ENCODE assay signal across 8 mouse cellular contexts in the genomic region with DNA sequence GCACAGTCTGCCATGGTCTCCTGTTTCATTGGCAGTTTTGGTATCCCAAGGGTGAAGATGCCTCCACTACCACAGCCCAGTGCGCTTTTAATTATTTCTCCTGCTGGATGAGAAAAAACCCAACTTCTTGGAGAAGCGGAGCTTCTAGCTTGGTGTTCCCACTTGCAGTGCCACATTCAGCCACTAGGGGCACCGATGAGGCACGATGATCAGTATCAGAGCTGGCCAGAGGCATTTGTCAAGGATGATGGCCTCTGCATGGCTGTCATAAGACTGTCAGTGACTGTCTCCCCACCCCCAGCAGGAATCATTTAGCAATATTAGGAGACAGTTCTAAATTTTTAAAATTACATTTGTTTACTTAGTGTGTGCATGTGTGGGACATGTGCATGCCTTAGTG. TPM values are rescaled to one million over a fixed set of nuclear protein-coding genes. Genes with fewer than 3 reads are reported as not detected.
DNase-seq lines count a peak whose midpoint lies in the region; ATAC-seq and TF ChIP-seq lines count a peak whose summit lies in the region.

No protein-coding gene starts in this region.

- H3K36me3 ChIP-seq in MEL (ENCODE audit: control insufficient read depth in 1 of 2, insufficient read depth in 2 of 2, low read length in 2 of 2), result peaks cover 0 to 22% of the 10 kb centered on the region in 2 experiments; a peak in 2 of 4 replicates
- no peaks in the 10 kb centered on the region for H3K36me3 ChIP-seq in forebrain, embryonic 16.5 days (ENCODE audit: control insufficient read depth, insufficient read depth)
- H3K36me3 ChIP-seq in hindbrain, embryonic 11.5 days (ENCODE audit: control insufficient read depth, insufficient read depth, low read length), result no peaks in the 10 kb centered on the region

- DNase-seq in MEL (ENCODE audit: low read depth, low spot score), result peak; percentile 88
- peak; percentile 87 to 89 for DNase-seq in cerebellum, adult 18-20 months
- peak; percentile 87 for DNase-seq in hindbrain, embryonic 11.5 days (ENCODE audit: low spot score)
- DNase-seq in layer of hippocampus, postnatal 14 days (ENCODE audit: low spot score in 2 of 2), result peak; percentile 80 to 84
- peak; percentile 91 for DNase-seq in lung, postnatal 10 days
- peak; percentile 90 for DNase-seq in retina, embryonic 14.5 days (ENCODE audit: low spot score)
- DNase-seq in thymus, postnatal 4 days, result peak; percentile 90

- peak; percentile 82 to 99 (median 83) for TF ChIP-seq CTCF in MEL (IDR thresholded peaks at IDR 0.05 in 2 of 3, conservative IDR thresholded peaks at IDR 0.05 in 1 of 3; ENCODE audit: control insufficient read depth in 1 of 3, insufficient read depth in 1 of 3, low read depth in 2 of 3, low read length in 3 of 3, poor library complexity in 1 of 3, severe bottlenecking in 1 of 3)

- H3K79me2 ChIP-seq in MEL (ENCODE audit: control insufficient read depth, insufficient read depth, low read length, poor library complexity), result no peaks in the 10 kb centered on the region

- peak; percentile 40; the same call in 1 of the 2 replicates for ATAC-seq in forebrain, embryonic 16.5 days
- ATAC-seq in hindbrain, embryonic 11.5 days (ENCODE audit: low FRiP score), result peak; percentile 38; the same call in 1 of the 2 replicates

- H3K9me3 ChIP-seq in MEL (replicated peaks; ENCODE audit: insufficient read depth, low read length), result no peaks in the 10 kb centered on the region
- no peaks in the 10 kb centered on the region for H3K9me3 ChIP-seq in forebrain, embryonic 16.5 days (ENCODE audit: control insufficient read depth, low read length)
- no peaks in the 10 kb centered on the region for H3K9me3 ChIP-seq in hindbrain, embryonic 11.5 days (ENCODE audit: control insufficient read depth, low read length)

- no peak for TF ChIP-seq POLR2A in MEL (IDR thresholded peaks at IDR 0.05; ENCODE audit: control insufficient read depth in 1 of 2, insufficient read depth in 1 of 2, low read depth in 1 of 2, low read length in 2 of 2, poor library complexity in 1 of 2)

- no peak overlapping the region for H3K4me2 ChIP-seq in forebrain, embryonic 16.5 days (ENCODE audit: low read length)
- no peak overlapping the region for H3K4me2 ChIP-seq in hindbrain, embryonic 11.5 days (replicated peaks; ENCODE audit: low read depth, low read length)

- WGBS in forebrain, embryonic 16.5 days, result 19% methylated on average over 4 of the region's 4 CpGs
- 17% methylated on average over 4 of the region's 4 CpGs for WGBS in hindbrain, embryonic 11.5 days

- peak in 1 of 2 experiments; percentile 23; a peak in 1 of 4 replicates for TF ChIP-seq EP300 in MEL (IDR thresholded peaks at IDR 0.05; ENCODE audit: low read depth in 1 of 2, low read length in 2 of 2)

- no peaks in the 10 kb centered on the region for H3K27me3 ChIP-seq in MEL (ENCODE audit: control insufficient read depth in 1 of 2, insufficient read depth in 2 of 2, low read length in 2 of 2)
- H3K27me3 ChIP-seq in forebrain, embryonic 16.5 days (replicated peaks; ENCODE audit: control insufficient read depth, insufficient read depth, low read length), result no peaks in the 10 kb centered on the region
- no peaks in the 10 kb centered on the region for H3K27me3 ChIP-seq in hindbrain, embryonic 11.5 days (ENCODE audit: control insufficient read depth, insufficient read depth, low read length)

- TF ChIP-seq RAD21 in MEL (IDR thresholded peaks at IDR 0.05; ENCODE audit: low read depth, low read length), result peak; percentile 29

- H3K9ac ChIP-seq in MEL (ENCODE audit: control insufficient read depth, low read depth, low read length, poor library complexity, severe bottlenecking), result peak overlapping the region; percentile 21
- no peak overlapping the region for H3K9ac ChIP-seq in forebrain, embryonic 16.5 days (replicated peaks; ENCODE audit: low read depth, low read length)
- no peak overlapping the region for H3K9ac ChIP-seq in hindbrain, embryonic 11.5 days (ENCODE audit: low read depth, low read length)

- peak overlapping the region; percentile 10 to 67; a peak in 2 of 4 replicates for H3K4me3 ChIP-seq in MEL (ENCODE audit: control insufficient read depth in 1 of 2, insufficient read depth in 1 of 2, low read depth in 2 of 2, low read length in 2 of 2)
- no peak overlapping the region for H3K4me3 ChIP-seq in forebrain, embryonic 16.5 days (replicated peaks; ENCODE audit: low read length)
- no peak overlapping the region for H3K4me3 ChIP-seq in hindbrain, embryonic 11.5 days (ENCODE audit: low read depth, low read length)

- peak overlapping the region; percentile 82 for H3K27ac ChIP-seq in MEL (ENCODE audit: control insufficient read depth, low read depth, low read length)
- no peak overlapping the region for H3K27ac ChIP-seq in forebrain, embryonic 16.5 days (ENCODE audit: low read length)
- no peak overlapping the region for H3K27ac ChIP-seq in hindbrain, embryonic 11.5 days (ENCODE audit: low read depth, low read length)

- peaks cover 22 to 36% of the 10 kb centered on the region in 2 experiments for H3K4me1 ChIP-seq in MEL (ENCODE audit: control insufficient read depth in 1 of 2, insufficient read depth in 2 of 2, low read length in 2 of 2)
- peaks cover 6% of the 10 kb centered on the region; the same call in 1 of the 2 replicates for H3K4me1 ChIP-seq in forebrain, embryonic 16.5 days (replicated peaks; ENCODE audit: control insufficient read depth, insufficient read depth, low read length)
- H3K4me1 ChIP-seq in hindbrain, embryonic 11.5 days (replicated peaks; ENCODE audit: control insufficient read depth, insufficient read depth, low read length), result no peaks in the 10 kb centered on the region

TF ChIP-seq in MEL, 35 proteins besides CTCF, POLR2A, EP300 and RAD21 (continues in another document):
- TF ChIP-seq ZMIZ1 (IDR thresholded peaks at IDR 0.05; ENCODE audit: low read depth, low read length), result no peak
- no peak for TF ChIP-seq POLR2AphosphoS5 (IDR thresholded peaks at IDR 0.05; ENCODE audit: borderline replicate concordance, low read depth, low read length)
- TF ChIP-seq TAL1 (IDR thresholded peaks at IDR 0.05; ENCODE audit: low read length), result no peak
- TF ChIP-seq MAFK (IDR thresholded peaks at IDR 0.05; ENCODE audit: borderline replicate concordance, low read depth, low read length), result no peak
- TF ChIP-seq MXI1 (IDR thresholded peaks at IDR 0.05; ENCODE audit: low read depth, low read length), result no peak; the same call in none of the 2 replicates
- no peak for TF ChIP-seq ZNF384 (IDR thresholded peaks at IDR 0.05; ENCODE audit: low read depth, low read length)
- 0 out of 2 replicates have a peak, but pooled peaks have one; percentile 28 for TF ChIP-seq RCOR1 (IDR thresholded peaks at IDR 0.05; ENCODE audit: low read depth, low read length)
- peak; percentile 14; the same call in 1 of the 2 replicates for TF ChIP-seq NELFE (IDR thresholded peaks at IDR 0.05; ENCODE audit: low read depth, low read length)
- peak; percentile 32 for TF ChIP-seq SIN3A (IDR thresholded peaks at IDR 0.05; ENCODE audit: low read length)
- no peak for TF ChIP-seq MEF2A (IDR thresholded peaks at IDR 0.05; ENCODE audit: extremely low read depth, insufficient replicate concordance, low read depth, low read length, poor library complexity, severe bottlenecking)
- 0 out of 2 replicates have a peak, but pooled peaks have one; percentile 32 for TF ChIP-seq MYC (IDR thresholded peaks at IDR 0.05; ENCODE audit: low read depth, low read length)
- no peak for TF ChIP-seq POLR2AphosphoS2 (IDR thresholded peaks at IDR 0.05; ENCODE audit: low read length)
- TF ChIP-seq NRF1 (IDR thresholded peaks at IDR 0.05; ENCODE audit: insufficient read depth, low read depth, low read length, poor library complexity, severe bottlenecking), result no peak
- no peak for TF ChIP-seq E2F4 (IDR thresholded peaks at IDR 0.05; ENCODE audit: borderline replicate concordance, low read depth, low read length)
- no peak for TF ChIP-seq USF1 (IDR thresholded peaks at IDR 0.05; ENCODE audit: low read depth, low read length)
- no peak for TF ChIP-seq KAT2A (conservative IDR thresholded peaks at IDR 0.05; ENCODE audit: low read depth, low read length)
- 0 out of 2 replicates have a peak, but pooled peaks have one; percentile 14 for TF ChIP-seq UBTF (IDR thresholded peaks at IDR 0.05; ENCODE audit: borderline replicate concordance, insufficient read depth, low read depth, low read length)
- no peak for TF ChIP-seq MYB (IDR thresholded peaks at IDR 0.05; ENCODE audit: low read depth, low read length)
- TF ChIP-seq HCFC1 (IDR thresholded peaks at IDR 0.05; ENCODE audit: low read depth, low read length), result 0 out of 2 replicates have a peak, but pooled peaks have one; percentile 29
- TF ChIP-seq ZC3H11A (IDR thresholded peaks at IDR 0.05; ENCODE audit: low read depth, low read length), result 0 out of 2 replicates have a peak, but pooled peaks have one; percentile 17
- no peak for TF ChIP-seq ELF1 (IDR thresholded peaks at IDR 0.05; ENCODE audit: low read depth, low read length)
- peak; percentile 31; the same call in 1 of the 2 replicates for TF ChIP-seq TCF12 (IDR thresholded peaks at IDR 0.05; ENCODE audit: low read depth, low read length)
- TF ChIP-seq CHD2 (IDR thresholded peaks at IDR 0.05; ENCODE audit: low read length), result no peak
- peak; percentile 74 for TF ChIP-seq GATA1 (IDR thresholded peaks at IDR 0.05; ENCODE audit: low read depth, low read length)
- no peak for TF ChIP-seq TBP (IDR thresholded peaks at IDR 0.05; ENCODE audit: low read depth, low read length)
- no peak for TF ChIP-seq ZKSCAN1 (IDR thresholded peaks at IDR 0.05; ENCODE audit: low read depth, low read length)
- no peak for TF ChIP-seq JUND (IDR thresholded peaks at IDR 0.05; ENCODE audit: low read depth, low read length)
- TF ChIP-seq MAZ (IDR thresholded peaks at IDR 0.05; ENCODE audit: low read depth, low read length), result peak; percentile 47; the same call in 1 of the 2 replicates
- peak; percentile 41; the same call in 1 of the 2 replicates for TF ChIP-seq ETS1 (IDR thresholded peaks at IDR 0.05; ENCODE audit: low read depth, low read length)
- TF ChIP-seq USF2 (IDR thresholded peaks at IDR 0.05; ENCODE audit: borderline replicate concordance in 1 of 2, insufficient read depth in 1 of 2, low read depth in 1 of 2, low read length in 2 of 2), result no peak
- no peak for TF ChIP-seq GABPA (IDR thresholded peaks at IDR 0.05; ENCODE audit: low read depth, low read length)
- peak; percentile 33; the same call in 1 of the 2 replicates for TF ChIP-seq MAX (IDR thresholded peaks at IDR 0.05; ENCODE audit: low read length)

RNA-seq across cellular contexts. Expression of a gene that starts 28.8 kb away (rescaled TPM):
- not detected in 2 replicates for total RNA-seq in MEL (2012; rRNA removed)
- not detected for polyA plus RNA-seq in MEL (2012; ENCODE audit: insufficient read depth in 1 of 2, insufficient read length in 2 of 2, low read depth in 1 of 2, low replicate concordance in 2 of 2, missing spikeins in 1 of 2)
- polyA plus RNA-seq in forebrain, embryonic 16.5 days (2015; fragmentation: Nextera tagmentation; extraction: Ambion mirVana), result 0.92 and 1.6 TPM in 2 replicates
- 0.25 and 0.88 TPM in 2 replicates for polyA plus RNA-seq in hindbrain, embryonic 11.5 days (2014; fragmentation: Nextera tagmentation; extraction: Ambion mirVana)
- total RNA-seq in layer of hippocampus, postnatal 14 days (2021), result 1 to 10 TPM; 1.2 to 2.1 TPM

Comparison
In these comparisons a context has a peak if more than half of its experiments do, and no peak if none do; other contexts are left out.
1. H3K4me3 ChIP-seq: peak in MEL (2 of 2); none in forebrain, embryonic 16.5 days (single experiment) and hindbrain, embryonic 11.5 days (single experiment).
2. Peak in every context shown above with its lines, with median percentiles within 50 percentile points of each other: DNase-seq.